Mouse (Mus musculus): ENCODE measurements around the gene Aes. TPM values are rescaled to one million over a fixed set of nuclear protein-coding genes. Genes with fewer than 3 reads are reported as not detected.
A peak's percentile ranks its signal among the peaks of the same experiment; 100 is the strongest.

Gene Aes
- polyA plus RNA-seq, 1 experiment = 551 TPM

GRCm38 (mm10) chr10:81544296-81545160, 14.8 kb upstream of the Aes start:
- Histone ChIP-seq H3K27ac (ENCODE audit: insufficient read depth, low read depth, low read length) (peak overlapping the region; percentile 26; the same call in 1 of the 2 replicates), H3K4me1 (ENCODE audit: control insufficient read depth, insufficient read depth, low read length) (peaks cover 18% of the 10 kb centered on the region), H3K4me3 (ENCODE audit: insufficient read depth, low read length) (peak overlapping the region; percentile 98)
- no peak for TF ChIP-seq CTCF (IDR thresholded peaks at IDR 0.05; ENCODE audit: low read depth, low read length)
- no peak for TF ChIP-seq POLR2A (IDR thresholded peaks at IDR 0.05; ENCODE audit: borderline replicate concordance, low read depth, low read length)

- no peak for TF ChIP-seq CTCF (IDR thresholded peaks at IDR 0.05; ENCODE audit: low read depth, low read length)
- TF ChIP-seq POLR2A (IDR thresholded peaks at IDR 0.05; ENCODE audit: borderline replicate concordance, low read depth, low read length) = no peak
- peak within 1 kb of the TSS; percentile 48 for H3K27ac ChIP-seq (ENCODE audit: insufficient read depth, low read depth, low read length)
- peak within 1 kb of the TSS; percentile 98 for H3K4me3 ChIP-seq (ENCODE audit: insufficient read depth, low read length)
- H3K4me1 ChIP-seq (ENCODE audit: control insufficient read depth, insufficient read depth, low read length) = peaks cover 18% of the 10 kb centered on the region
Observed at GRCm38 (mm10) chr10:81545161-81545747, 14.0 kb upstream of the Aes start, which contains the start of gene Gna11. Gene Gna11 (minus strand): TSS chr10:81545190.

- H3K4me3 ChIP-seq (ENCODE audit: insufficient read depth, low read length) = no peak overlapping the region
- no peak for TF ChIP-seq POLR2A (IDR thresholded peaks at IDR 0.05; ENCODE audit: borderline replicate concordance, low read depth, low read length)
- TF ChIP-seq CTCF (IDR thresholded peaks at IDR 0.05; ENCODE audit: low read depth, low read length) = no peak
- H3K27ac ChIP-seq (ENCODE audit: insufficient read depth, low read depth, low read length) = no peak overlapping the region
- peaks cover 18% of the 10 kb centered on the region for H3K4me1 ChIP-seq (ENCODE audit: control insufficient read depth, insufficient read depth, low read length)
Observed at GRCm38 (mm10) chr10:81546332-81546731, 13.0 kb upstream of the Aes start.

GRCm38 (mm10) chr10:81546788-81547571, 12.3 kb upstream of the Aes start:
- no peak overlapping the region for H3K27ac ChIP-seq (ENCODE audit: insufficient read depth, low read depth, low read length)
- peaks cover 17% of the 10 kb centered on the region for H3K4me1 ChIP-seq (ENCODE audit: control insufficient read depth, insufficient read depth, low read length)
- TF ChIP-seq CTCF (IDR thresholded peaks at IDR 0.05; ENCODE audit: low read depth, low read length) = no peak
- TF ChIP-seq POLR2A (IDR thresholded peaks at IDR 0.05; ENCODE audit: borderline replicate concordance, low read depth, low read length) = no peak
- no peak overlapping the region for H3K4me3 ChIP-seq (ENCODE audit: insufficient read depth, low read length)

- TF ChIP-seq POLR2A (IDR thresholded peaks at IDR 0.05; ENCODE audit: borderline replicate concordance, low read depth, low read length) (no peak), CTCF (IDR thresholded peaks at IDR 0.05; ENCODE audit: low read depth, low read length) (no peak)
- no peak overlapping the region for H3K27ac ChIP-seq (ENCODE audit: insufficient read depth, low read depth, low read length)
- no peaks in the 10 kb centered on the region for H3K4me1 ChIP-seq (ENCODE audit: control insufficient read depth, insufficient read depth, low read length)
- H3K4me3 ChIP-seq (ENCODE audit: insufficient read depth, low read length) = no peak overlapping the region
Observed at GRCm38 (mm10) chr10:81548944-81549343, 10.3 kb upstream of the Aes start.

GRCm38 (mm10) chr10:81550257-81550656, 9.0 kb upstream of the Aes start:
- TF ChIP-seq POLR2A (IDR thresholded peaks at IDR 0.05; ENCODE audit: borderline replicate concordance, low read depth, low read length) (no peak), CTCF (IDR thresholded peaks at IDR 0.05; ENCODE audit: low read depth, low read length) (peak; percentile 48; the same call in 1 of the 2 replicates)
- H3K27ac ChIP-seq (ENCODE audit: insufficient read depth, low read depth, low read length) = no peak overlapping the region
- H3K4me3 ChIP-seq (ENCODE audit: insufficient read depth, low read length) = no peak overlapping the region
- H3K4me1 ChIP-seq (ENCODE audit: control insufficient read depth, insufficient read depth, low read length) = no peaks in the 10 kb centered on the region

GRCm38 (mm10) chr10:81551597-81552102, 7.6 kb upstream of the Aes start:
- H3K4me1 ChIP-seq (ENCODE audit: control insufficient read depth, insufficient read depth, low read length) = no peaks in the 10 kb centered on the region
- no peak overlapping the region for H3K4me3 ChIP-seq (ENCODE audit: insufficient read depth, low read length)
- no peak overlapping the region for H3K27ac ChIP-seq (ENCODE audit: insufficient read depth, low read depth, low read length)
- TF ChIP-seq POLR2A (IDR thresholded peaks at IDR 0.05; ENCODE audit: borderline replicate concordance, low read depth, low read length) (no peak), CTCF (IDR thresholded peaks at IDR 0.05; ENCODE audit: low read depth, low read length) (peak; percentile 100)

- Histone ChIP-seq H3K27ac (ENCODE audit: insufficient read depth, low read depth, low read length) (no peak overlapping the region), H3K4me1 (ENCODE audit: control insufficient read depth, insufficient read depth, low read length) (no peaks in the 10 kb centered on the region), H3K4me3 (ENCODE audit: insufficient read depth, low read length) (no peak overlapping the region)
- no peak for TF ChIP-seq POLR2A (IDR thresholded peaks at IDR 0.05; ENCODE audit: borderline replicate concordance, low read depth, low read length)
- TF ChIP-seq CTCF (IDR thresholded peaks at IDR 0.05; ENCODE audit: low read depth, low read length) = peak; percentile 49
Observed at GRCm38 (mm10) chr10:81553232-81553631, 6.1 kb upstream of the Aes start.

Data from bone marrow macrophage, adult 2 months (primary cell).